In the genomic region with DNA sequence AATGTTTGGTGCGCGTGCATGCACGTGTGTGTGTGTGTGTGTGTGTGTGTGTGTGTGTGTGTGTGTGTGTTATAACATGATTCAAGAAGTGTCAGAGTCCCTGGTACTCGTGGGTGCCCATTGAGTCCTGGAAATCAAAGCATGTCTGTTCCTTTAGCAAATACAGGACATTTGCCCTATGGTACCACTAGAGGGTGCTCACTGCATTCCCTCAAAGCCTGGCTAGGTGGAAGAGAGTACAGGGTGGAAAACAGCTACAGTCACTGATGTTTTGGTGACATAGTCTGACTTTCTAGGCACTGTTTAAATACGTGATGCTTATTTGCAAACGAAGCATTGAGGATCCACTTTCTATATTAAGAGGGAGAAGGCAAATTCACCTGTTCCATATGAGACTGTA, we compare ENCODE assay signal across 9 mouse cellular contexts. TPM values are rescaled to one million over a fixed set of nuclear protein-coding genes. Genes with fewer than 3 reads are reported as not detected.
DNase-seq lines count a peak whose midpoint lies in the region; ATAC-seq lines count a peak whose summit lies in the region.
"Had no signal": no experiment of that assay in that cellular context is flagged by ENCODE, and none has a peak within 500 bp of the region (broad histone marks: within the 10 kb centered on the region; RNA-seq: fewer than 3 reads in every experiment).

No protein-coding gene starts in this region.

- H3K27ac ChIP-seq in hindbrain, embryonic 11.5 days (ENCODE audit: low read depth, low read length), result no peak overlapping the region
- H3K27ac ChIP-seq: limb, embryonic 15.5 days had no signal

- no peak overlapping the region for H3K4me2 ChIP-seq in hindbrain, embryonic 11.5 days (replicated peaks; ENCODE audit: low read depth, low read length)
- H3K4me2 ChIP-seq: limb, embryonic 15.5 days had no signal

- H3K9ac ChIP-seq in hindbrain, embryonic 11.5 days (ENCODE audit: low read depth, low read length), result no peak overlapping the region
- H3K9ac ChIP-seq: limb, embryonic 15.5 days had no signal

- no peak overlapping the region for H3K4me3 ChIP-seq in hindbrain, embryonic 11.5 days (ENCODE audit: low read depth, low read length)
- H3K4me3 ChIP-seq: limb, embryonic 15.5 days had no signal

- 8% methylated on average over 6 of the region's 6 CpGs for WGBS in hindbrain, embryonic 11.5 days

- no peak for ATAC-seq in CD4-positive, CD25-positive, alpha-beta regulatory T cell, adult 4 months
- ATAC-seq in hindbrain, embryonic 11.5 days (ENCODE audit: low FRiP score), result peak; percentile 78

- no peaks in the 10 kb centered on the region for H3K27me3 ChIP-seq in hindbrain, embryonic 11.5 days (ENCODE audit: control insufficient read depth, insufficient read depth, low read length)
- H3K27me3 ChIP-seq: limb, embryonic 15.5 days had no signal

- no peaks in the 10 kb centered on the region for H3K9me3 ChIP-seq in hindbrain, embryonic 11.5 days (ENCODE audit: control insufficient read depth, low read length)
- H3K9me3 ChIP-seq: limb, embryonic 15.5 days had no signal

- peak; percentile 44 for DNase-seq in CD4-positive, CD25-positive, alpha-beta regulatory T cell, adult 2 months (ENCODE audit: low read depth, low spot score)
- peak; percentile 50 for DNase-seq in adrenal gland, postnatal 14 days
- DNase-seq in embryo, embryonic 9.5 days (ENCODE audit: extremely low spot score), result peak; percentile 59
- DNase-seq in hindbrain, embryonic 11.5 days (ENCODE audit: low spot score), result peak; percentile 71
- DNase-seq in layer of hippocampus, adult 9-11 months, result peak; percentile 31
- DNase-seq in lung, postnatal 25 days (ENCODE audit: low spot score), result peak; percentile 9
- peak; percentile 12 for DNase-seq in right cerebral cortex, postnatal 14 days

- H3K36me3 ChIP-seq in hindbrain, embryonic 11.5 days (ENCODE audit: control insufficient read depth, insufficient read depth, low read length), result no peaks in the 10 kb centered on the region
- H3K36me3 ChIP-seq: limb, embryonic 15.5 days had no signal

- H3K4me1 ChIP-seq in hindbrain, embryonic 11.5 days (replicated peaks; ENCODE audit: control insufficient read depth, insufficient read depth, low read length), result no peaks in the 10 kb centered on the region
- H3K4me1 ChIP-seq: limb, embryonic 15.5 days had no signal

RNA-seq across cellular contexts. Expression of gene Olfr220, which starts 27.9 kb away (rescaled TPM):
- under 1 TPM in 1 of 2 experiments, not detected in 1; 0.11 TPM for polyA plus RNA-seq in CD4-positive, CD25-positive, alpha-beta regulatory T cell, adult 4 months (2017; shearing (Covaris generic))
- total RNA-seq in adrenal gland, postnatal 14 days (2021), result not detected in 2 replicates
- polyA plus RNA-seq in hindbrain, embryonic 11.5 days (2014; fragmentation: Nextera tagmentation; extraction: Ambion mirVana), result not detected in 2 replicates
- polyA plus RNA-seq: limb, embryonic 15.5 days had no signal

RNA-seq across cellular contexts. Expression of gene Fmn2, which starts 31.9 kb away (rescaled TPM):
- not detected for polyA plus RNA-seq in CD4-positive, CD25-positive, alpha-beta regulatory T cell, adult 4 months (2017; shearing (Covaris generic))
- total RNA-seq in adrenal gland, postnatal 14 days (2021), result 2.9 and 3.6 TPM in 2 replicates
- polyA plus RNA-seq in hindbrain, embryonic 11.5 days (2014; fragmentation: Nextera tagmentation; extraction: Ambion mirVana), result 7.7 and 11.3 TPM in 2 replicates

RNA-seq across cellular contexts. Expression of gene Olfr414, which starts 45.9 kb away (rescaled TPM):
- polyA plus RNA-seq in CD4-positive, CD25-positive, alpha-beta regulatory T cell, adult 4 months (2017; shearing (Covaris generic)), result not detected
- total RNA-seq in adrenal gland, postnatal 14 days (2021), result not detected in 2 replicates
- not detected in 2 replicates for polyA plus RNA-seq in hindbrain, embryonic 11.5 days (2014; fragmentation: Nextera tagmentation; extraction: Ambion mirVana)
- polyA plus RNA-seq: limb, embryonic 15.5 days had no signal

Comparison
In these comparisons a context has a peak if more than half of its experiments do, and no peak if none do; other contexts are left out.
1. DNase-seq: peak in every context shown above with its lines; median percentile 71 in hindbrain, embryonic 11.5 days; 59 in embryo, embryonic 9.5 days; 50 in adrenal gland, postnatal 14 days; 44 in CD4-positive, CD25-positive, alpha-beta regulatory T cell, adult 2 months; 31 in layer of hippocampus, adult 9-11 months; 12 in right cerebral cortex, postnatal 14 days; 9 in lung, postnatal 25 days.